Mouse (Mus musculus) Patski (cell line): ENCODE results near the gene Col28a1. TPM values are rescaled to one million over a fixed set of nuclear protein-coding genes. Genes with fewer than 3 reads are reported as not detected.

Experiments used
- ATAC-seq: fragments of 100-300 bp; one replicate; pipeline ENCODE4 v1.8.0; 2021
- CTCF ChIA-PET: fragments of 350-600 bp; sonication (Branson Sonifier 250); formaldehyde crosslinking; loops from one replicate; lab custom pipeline; 2022; ENCODE audit warnings: inconsistent platforms; lab: Charles Lee
- POLR2A ChIA-PET: fragments of 350-600 bp; sonication (Branson Sonifier 250); formaldehyde crosslinking; loops from one replicate; lab custom pipeline; 2022; ENCODE audit warnings: antibody characterized with exemption, inconsistent platforms; lab: Charles Lee
- DNase-seq: peaks from one replicate; pipeline ENCODE4 v3.0.0-alpha.2; 2011; ENCODE audit warnings: low read depth, low spot score
- H3K27me3 ChIP-seq: fragments of 371-371 bp; one replicate; pipeline ENCODE4 v1.5.1; 2021
- CTCF ChIP-seq: fragments of 100-300 bp; IDR thresholded peaks from one replicate; pipeline ENCODE4 v1.5.1; 2021
- in situ Hi-C: fragments of 300-500 bp; cut with MboI; formaldehyde crosslinking; loops from 3 replicates; pipeline ENCODE4 v1.11.1; 2018; ENCODE audit warnings: low pct_unique_long_range_greater_than_20kb, mixed read lengths
- polyA plus RNA-seq: library from polyadenylated mRNA; unstranded; gene quantifications from one replicate; pipeline ENCODE4 v1.2.3, GENCODE M21; 2021

Gene Col28a1
- not detected for polyA plus RNA-seq

GRCm38 (mm10) chr6:8192517-8192916 is at the start of gene Col28a1:
Gene Col28a1 (minus strand): TSS chr6:8192617.
- no peak for TF ChIP-seq CTCF
- DNase-seq (no peak), ATAC-seq (no peak)
- in situ Hi-C loops, result no loop called here
- POLR2A ChIA-PET, result no interaction called here
- CTCF ChIA-PET, result no interaction called here
- H3K27me3 ChIP-seq, result no peaks in the 10 kb centered on the region

DNA sequence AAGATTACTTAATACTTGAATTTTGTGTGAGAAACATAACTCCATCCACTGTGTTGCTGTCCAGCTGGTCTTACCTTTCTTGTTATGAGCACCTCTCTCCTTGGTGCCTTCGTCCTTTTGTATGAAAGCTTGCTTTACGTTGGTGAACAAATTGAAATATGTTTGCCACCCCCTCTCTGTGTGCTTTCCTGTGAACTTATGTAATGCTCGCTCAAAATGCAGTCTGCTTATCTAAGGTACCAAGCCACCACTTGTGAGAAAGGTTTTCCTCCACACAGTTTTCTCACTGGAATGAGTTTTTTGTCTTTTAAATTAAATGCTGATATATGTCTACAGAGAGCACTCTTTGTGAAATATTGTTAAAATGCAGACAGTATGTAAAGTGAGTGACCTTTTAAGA is 36.2 kb upstream of the Col28a1 start:
- no peaks in the 10 kb centered on the region for H3K27me3 ChIP-seq
- no peak for TF ChIP-seq CTCF
- ChIA-PET POLR2A (no interaction called here), CTCF (no interaction called here)
- in situ Hi-C loops, result no loop called here
- no peak for ATAC-seq
- no peak for DNase-seq

GRCm38 (mm10) chr6:8227035-8227434 is 34.6 kb upstream of the Col28a1 start:
- in situ Hi-C loops, result no loop called here
- ChIA-PET CTCF (no interaction called here), POLR2A (no interaction called here)
- H3K27me3 ChIP-seq, result no peaks in the 10 kb centered on the region
- no peak for TF ChIP-seq CTCF
- ATAC-seq (no peak), DNase-seq (no peak)

GRCm38 (mm10) chr6:8210661-8211060 is 18.2 kb upstream of the Col28a1 start:
- ATAC-seq, result no peak
- no peak for DNase-seq
- POLR2A ChIA-PET, result no interaction called here
- CTCF ChIA-PET, result no interaction called here
- no peak for TF ChIP-seq CTCF
- in situ Hi-C loops, result no loop called here
- H3K27me3 ChIP-seq, result no peaks in the 10 kb centered on the region

- DNase-seq, result no peak
Measured at GRCm38 (mm10) chr6:8209866-8210186, 17.4 kb upstream of the Col28a1 start.

GRCm38 (mm10) chr6:8209047-8209865 is 16.8 kb upstream of the Col28a1 start, which contains the start of gene Mios:
Gene Mios (plus strand): TSS chr6:8209222.
- TF ChIP-seq CTCF, result peak; percentile 45
- ATAC-seq, result peak; percentile 94

More at GRCm38 (mm10) chr6:8209866-8210186, 17.4 kb upstream of the Col28a1 start:
- H3K27me3 ChIP-seq, result no peaks in the 10 kb centered on the region
- ChIA-PET POLR2A (interaction anchor here (0.6 kb wide), 1 partner anchor 99 kb away, joined by 3 read pairs; no protein-coding TSS in a partner anchor), CTCF (no interaction called here)
- no peak for ATAC-seq
- in situ Hi-C loops, result no loop called here
- no peak for TF ChIP-seq CTCF

GRCm38 (mm10) chr6:8189917-8190316 is 2.5 kb downstream of the Col28a1 start:
- ATAC-seq, result no peak
- no peak for DNase-seq
- ChIA-PET POLR2A (no interaction called here), CTCF (no interaction called here)
- no peaks in the 10 kb centered on the region for H3K27me3 ChIP-seq
- TF ChIP-seq CTCF, result no peak
- in situ Hi-C loops, result loop anchor here (10.0 kb wide), 1 partner anchor 455 kb away; no protein-coding TSS in a partner anchor

More at GRCm38 (mm10) chr6:8209047-8209865, 16.8 kb upstream of the Col28a1 start, which contains the start of gene Mios:
- ChIA-PET CTCF (no interaction called here), POLR2A (interaction anchor here (0.6 kb wide), 1 partner anchor 99 kb away, joined by 3 read pairs; no protein-coding TSS in a partner anchor)
- DNase-seq, result peak; percentile 19
- H3K27me3 ChIP-seq, result no peaks in the 10 kb centered on the region
- in situ Hi-C loops, result no loop called here

GRCm38 (mm10) chr6:8188599-8189233 is 3.7 kb downstream of the Col28a1 start:
- in situ Hi-C loops, result loop anchor here (10.0 kb wide), 1 partner anchor 454 kb away; no protein-coding TSS in a partner anchor
- ChIA-PET CTCF (no interaction called here), POLR2A (no interaction called here)
- TF ChIP-seq CTCF, result peak; percentile 39
- ATAC-seq (no peak), DNase-seq (no peak)
- no peaks in the 10 kb centered on the region for H3K27me3 ChIP-seq

DNA sequence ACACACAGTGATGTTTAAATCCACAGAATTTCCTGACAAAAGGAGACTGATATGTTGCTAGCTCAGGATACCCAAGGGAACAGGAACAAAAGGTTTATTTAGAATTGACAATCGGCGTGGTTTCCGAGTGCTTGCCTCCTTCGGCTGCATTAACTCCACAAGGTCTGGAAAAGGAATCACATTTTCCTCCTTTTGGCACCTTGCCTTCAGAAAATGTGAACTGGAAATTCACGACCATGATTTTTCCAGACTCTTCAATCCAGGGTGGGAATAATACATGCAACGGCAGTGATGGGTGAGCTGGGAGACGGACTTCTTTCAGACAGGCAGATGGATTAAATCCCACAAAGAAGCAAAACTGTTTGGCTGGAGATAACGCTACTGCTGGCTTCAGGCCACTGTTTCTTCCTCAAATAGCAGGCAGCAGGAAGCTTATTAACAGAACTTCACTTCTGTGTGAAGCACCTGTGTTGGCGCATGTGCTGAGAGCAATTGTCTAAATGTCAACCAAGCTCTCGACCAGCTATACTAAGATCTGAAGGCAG is 13.9 kb downstream of the Col28a1 start:
- no peak for TF ChIP-seq CTCF
- ChIA-PET CTCF (no interaction called here), POLR2A (interaction anchor here (0.8 kb wide), 1 partner anchor 169 kb away, joined by 3 read pairs; no protein-coding TSS in a partner anchor)
- in situ Hi-C loops, result no loop called here
- DNase-seq, result no peak
- peaks cover 9% of the 10 kb centered on the region for H3K27me3 ChIP-seq
- ATAC-seq, result no peak

- ATAC-seq, result no peak
- H3K27me3 ChIP-seq, result peaks cover 9% of the 10 kb centered on the region
- TF ChIP-seq CTCF, result no peak
- CTCF ChIA-PET, result no interaction called here
- POLR2A ChIA-PET, result interaction anchor here (0.7 kb wide), 1 partner anchor 9 kb away, joined by 3 read pairs; no protein-coding TSS in a partner anchor
- no peak for DNase-seq
- in situ Hi-C loops, result no loop called here
Measured at GRCm38 (mm10) chr6:8176116-8176515, 16.3 kb downstream of the Col28a1 start.
